Mouse (Mus musculus) heart, postnatal 10 days (tissue): ENCODE data around the gene Kcnmb3. TPM values are rescaled to one million over a fixed set of nuclear protein-coding genes. Genes with fewer than 3 reads are reported as not detected.

ENCODE experiments used
- DNase-seq, 2 experiments: peaks; one replicate each; pipeline ENCODE4 v3.0.0; 2021
- intact Hi-C: fragments of 180-260 bp; cut with DNase I; formaldehyde crosslinking; loops from one replicate; pipeline ENCODE4 v1.15.1; 2025
- total RNA-seq, 2 experiments: library from RNA; stranded (reverse); gene quantifications; 2 replicates each; pipeline ENCODE4 v1.2.3; 2021

Kcnmb3 gene
- total RNA-seq, result under 1 TPM; 0.20 to 0.55 TPM

GRCm38 (mm10) chr3:32492097-32493090 lies at the start of gene Kcnmb3:
Gene Kcnmb3 (minus strand): TSS chr3:32492231.
- DNase-seq, result no peak
- intact Hi-C loops, result no loop called here

- intact Hi-C loops, result no loop called here
- no peak for DNase-seq
These were observed 46.1 kb upstream of the Kcnmb3 start for GRCm38 (mm10) chr3:32538091-32538490.

- intact Hi-C loops, result no loop called here
- DNase-seq, result peak; percentile 81 to 88
These were observed 45.5 kb upstream of the Kcnmb3 start for GRCm38 (mm10) chr3:32537556-32537955.

- no peak for DNase-seq
- intact Hi-C loops, result no loop called here
These were observed 43.7 kb upstream of the Kcnmb3 start for GRCm38 (mm10) chr3:32535692-32536091.

GRCm38 (mm10) chr3:32530041-32530440 lies 38.0 kb upstream of the Kcnmb3 start:
- DNase-seq, result peak in 1 of 2 experiments; percentile 22
- intact Hi-C loops, result no loop called here

- intact Hi-C loops, result loop anchor here (2.0 kb wide), 1 partner anchor 19 kb away; the partner anchor contains the start of gene Zfp639
- peak; percentile 96 for DNase-seq
These were observed 37.4 kb upstream of the Kcnmb3 start, which contains the start of gene Mfn1 for GRCm38 (mm10) chr3:32529303-32529898. Gene Mfn1 (plus strand): TSS chr3:32529465.

- intact Hi-C loops, result no loop called here
- DNase-seq, result no peak
These were observed 35.1 kb upstream of the Kcnmb3 start for GRCm38 (mm10) chr3:32527181-32527580.

GRCm38 (mm10) chr3:32513528-32513927 lies 21.5 kb upstream of the Kcnmb3 start:
- DNase-seq, result no peak

GRCm38 (mm10) chr3:32512686-32513284 lies 20.8 kb upstream of the Kcnmb3 start:
- DNase-seq, result no peak
- intact Hi-C loops, result loop anchor here (5.0 kb wide), 1 partner anchor 185 kb away; no protein-coding TSS in a partner anchor

More at GRCm38 (mm10) chr3:32513528-32513927, 21.5 kb upstream of the Kcnmb3 start:
- intact Hi-C loops, result loop anchor here (5.0 kb wide), 1 partner anchor 184 kb away; no protein-coding TSS in a partner anchor

GRCm38 (mm10) chr3:32511191-32511550 lies 19.1 kb upstream of the Kcnmb3 start:
- intact Hi-C loops, result loop anchor here (2.0 to 5.0 kb wide), 2 partner anchors 18 to 186 kb away; partner anchors contain the start of gene Mfn1
- DNase-seq, result no peak

- DNase-seq, result peak; percentile 96 to 98
- intact Hi-C loops, result loop anchor here (2.0 to 5.0 kb wide), 2 partner anchors 18 to 187 kb away; partner anchors contain the start of gene Mfn1
These were observed 18.6 kb upstream of the Kcnmb3 start for GRCm38 (mm10) chr3:32510375-32511190.

GRCm38 (mm10) chr3:32509496-32510374 lies 17.7 kb upstream of the Kcnmb3 start, which contains the start of gene Zfp639:
Gene Zfp639 (plus strand): TSS chr3:32510259.
- intact Hi-C loops, result loop anchor here (2.0 to 5.0 kb wide), 7 partner anchors 19 to 717 kb away; partner anchors contain the start of genes Mfn1 and Pik3ca
- DNase-seq, result no peak

- intact Hi-C loops, result loop anchor here (1.0 to 5.0 kb wide), 6 partner anchors 36 to 716 kb away; partner anchors contain the start of gene Pik3ca
- peak; percentile 78 to 82 for DNase-seq
These were observed 16.8 kb upstream of the Kcnmb3 start for GRCm38 (mm10) chr3:32508666-32509324.

- intact Hi-C loops, result loop anchor here (5.0 kb wide), 4 partner anchors 49 to 714 kb away; partner anchors contain the start of gene Pik3ca
- no peak for DNase-seq
These were observed 14.6 kb upstream of the Kcnmb3 start for GRCm38 (mm10) chr3:32506366-32507225.

- intact Hi-C loops, result loop anchor here (5.0 kb wide), 4 partner anchors 49 to 714 kb away; partner anchors contain the start of gene Pik3ca
- DNase-seq, result no peak
These were observed 13.8 kb upstream of the Kcnmb3 start for GRCm38 (mm10) chr3:32505841-32506240.

GRCm38 (mm10) chr3:32500346-32500745 lies 8.3 kb upstream of the Kcnmb3 start:
- intact Hi-C loops, result no loop called here
- DNase-seq, result no peak

- no peak for DNase-seq
These were observed 4.7 kb upstream of the Kcnmb3 start for GRCm38 (mm10) chr3:32496711-32497070.

More at GRCm38 (mm10) chr3:32496711-32497070, 4.7 kb upstream of the Kcnmb3 start:
- intact Hi-C loops, result no loop called here
